13 mouse cellular contexts compared by ENCODE assay signal in genomic region chr14:54333452-54334189, GRCm38 (mm10). TPM values are rescaled to one million over a fixed set of nuclear protein-coding genes. Genes with fewer than 3 reads are reported as not detected.
A peak's percentile ranks its signal among the peaks of the same experiment; 100 is the strongest.
DNase-seq lines count a peak whose midpoint lies in the region; ATAC-seq and TF ChIP-seq lines count a peak whose summit lies in the region.
"Had no signal": no experiment of that assay in that cellular context is flagged by ENCODE, and none has a peak within 500 bp of the region (broad histone marks: within the 10 kb centered on the region; RNA-seq: fewer than 3 reads in every experiment).

No protein-coding gene starts in this region.

- H3K27ac ChIP-seq in heart, embryonic 10.5 days = no peak overlapping the region
- H3K27ac ChIP-seq in MEL (ENCODE audit: control insufficient read depth, low read depth, low read length) = 0 out of 2 replicates have a peak overlapping the region, but pooled peaks have one; percentile 3
- H3K27ac ChIP-seq in forebrain, embryonic 13.5 days = peak overlapping the region; percentile 78; the same call in 1 of the 2 replicates
- peak overlapping the region; percentile 31; the same call in 1 of the 2 replicates for H3K27ac ChIP-seq in kidney, embryonic 16.5 days (ENCODE audit: low read length)

- peaks cover 6% of the 10 kb centered on the region; the same call in 1 of the 2 replicates for H3K4me1 ChIP-seq in heart, embryonic 10.5 days
- peaks cover 14 to 19% of the 10 kb centered on the region in 2 experiments for H3K4me1 ChIP-seq in MEL (ENCODE audit: control insufficient read depth in 1 of 2, insufficient read depth in 2 of 2, low read length in 2 of 2)
- peaks cover 22% of the 10 kb centered on the region for H3K4me1 ChIP-seq in forebrain, embryonic 13.5 days
- H3K4me1 ChIP-seq in kidney, embryonic 16.5 days (ENCODE audit: insufficient read depth, low read length) = 0 out of 2 replicates have a peak, but pooled peaks cover 3% of the 10 kb centered on the region

- no peak for TF ChIP-seq RAD21 in MEL (IDR thresholded peaks at IDR 0.05; ENCODE audit: low read depth, low read length)

- H3K79me2 ChIP-seq in MEL (ENCODE audit: control insufficient read depth, insufficient read depth, low read length, poor library complexity) = no peaks in the 10 kb centered on the region

- no peak overlapping the region for H3K4me2 ChIP-seq in forebrain, embryonic 13.5 days
- no peak overlapping the region for H3K4me2 ChIP-seq in kidney, embryonic 16.5 days (replicated peaks; ENCODE audit: low read depth, low read length)

- H3K27me3 ChIP-seq in heart, embryonic 10.5 days (ENCODE audit: insufficient read depth, poor library complexity, severe bottlenecking) = no peaks in the 10 kb centered on the region
- peaks cover 2% of the 10 kb centered on the region in 2 experiments; a peak in 1 of 4 replicates for H3K27me3 ChIP-seq in MEL (ENCODE audit: control insufficient read depth in 1 of 2, insufficient read depth in 2 of 2, low read length in 2 of 2)
- no peaks in the 10 kb centered on the region for H3K27me3 ChIP-seq in forebrain, embryonic 13.5 days
- no peaks in the 10 kb centered on the region for H3K27me3 ChIP-seq in kidney, embryonic 16.5 days (ENCODE audit: insufficient read depth, low read length)

- no peaks in the 10 kb centered on the region for H3K36me3 ChIP-seq in heart, embryonic 10.5 days
- H3K36me3 ChIP-seq in MEL (ENCODE audit: control insufficient read depth in 1 of 2, insufficient read depth in 2 of 2, low read length in 2 of 2) = peaks cover 0 to 15% of the 10 kb centered on the region in 2 experiments; a peak in 2 of 4 replicates
- no peaks in the 10 kb centered on the region for H3K36me3 ChIP-seq in forebrain, embryonic 13.5 days (ENCODE audit: poor library complexity, severe bottlenecking)
- no peaks in the 10 kb centered on the region for H3K36me3 ChIP-seq in kidney, embryonic 16.5 days (ENCODE audit: insufficient read depth, low read length)

- TF ChIP-seq CTCF in MEL (IDR thresholded peaks at IDR 0.05 in 2 of 3, conservative IDR thresholded peaks at IDR 0.05 in 1 of 3; ENCODE audit: control insufficient read depth in 1 of 3, insufficient read depth in 1 of 3, low read depth in 2 of 3, low read length in 3 of 3, poor library complexity in 1 of 3, severe bottlenecking in 1 of 3) = no peak

- H3K9ac ChIP-seq in MEL (ENCODE audit: control insufficient read depth, low read depth, low read length, poor library complexity, severe bottlenecking) = no peak overlapping the region
- no peak overlapping the region for H3K9ac ChIP-seq in forebrain, embryonic 13.5 days
- H3K9ac ChIP-seq in kidney, embryonic 16.5 days (replicated peaks; ENCODE audit: low read length) = no peak overlapping the region

- no peaks in the 10 kb centered on the region for H3K9me3 ChIP-seq in heart, embryonic 10.5 days
- no peaks in the 10 kb centered on the region for H3K9me3 ChIP-seq in MEL (replicated peaks; ENCODE audit: insufficient read depth, low read length)
- no peaks in the 10 kb centered on the region for H3K9me3 ChIP-seq in forebrain, embryonic 13.5 days (replicated peaks)
- no peaks in the 10 kb centered on the region for H3K9me3 ChIP-seq in kidney, embryonic 16.5 days (ENCODE audit: low read length)

- no peak for ATAC-seq in forebrain, embryonic 13.5 days
- ATAC-seq in kidney, embryonic 16.5 days (ENCODE audit: low FRiP score, low TSS enrichment) = no peak

- 57% methylated on average over 8 of the region's 8 CpGs for WGBS in heart, embryonic 10.5 days
- WGBS in forebrain, embryonic 13.5 days = 66% methylated on average over 8 of the region's 8 CpGs
- WGBS in kidney, embryonic 16.5 days = 48% methylated on average over 8 of the region's 8 CpGs

- DNase-seq in heart, adult 11 months = peak; percentile 85
- no peak for DNase-seq in heart, embryonic 10.5 days (ENCODE audit: low spot score)
- DNase-seq in MEL (ENCODE audit: low read depth, low spot score) = peak; percentile 78
- DNase-seq in urinary bladder, adult 2 months (ENCODE audit: low spot score) = no peak
- no peak for DNase-seq in cerebellum, postnatal 25 days
- DNase-seq in gastrocnemius, postnatal 25 days = no peak
- DNase-seq: embryo, embryonic 11 days; right cerebral cortex, postnatal 14 days had no signal

- no peak for TF ChIP-seq POLR2A in MEL (IDR thresholded peaks at IDR 0.05; ENCODE audit: control insufficient read depth in 1 of 2, insufficient read depth in 1 of 2, low read depth in 1 of 2, low read length in 2 of 2, poor library complexity in 1 of 2)

- H3K4me3 ChIP-seq in heart, embryonic 10.5 days = no peak overlapping the region
- peak overlapping the region in 1 of 2 experiments; percentile 21; a peak in 1 of 4 replicates for H3K4me3 ChIP-seq in MEL (ENCODE audit: control insufficient read depth in 1 of 2, insufficient read depth in 1 of 2, low read depth in 2 of 2, low read length in 2 of 2)
- H3K4me3 ChIP-seq in forebrain, embryonic 13.5 days = no peak overlapping the region
- H3K4me3 ChIP-seq in kidney, embryonic 16.5 days (ENCODE audit: low read length) = no peak overlapping the region

- peak; percentile 64 for TF ChIP-seq EP300 in MEL (IDR thresholded peaks at IDR 0.05; ENCODE audit: low read depth in 1 of 2, low read length in 2 of 2)

TF ChIP-seq in MEL, 35 proteins besides CTCF, POLR2A, EP300 and RAD21:
- TF ChIP-seq USF2 (IDR thresholded peaks at IDR 0.05; ENCODE audit: borderline replicate concordance in 1 of 2, insufficient read depth in 1 of 2, low read depth in 1 of 2, low read length in 2 of 2) (no peak), ZNF384 (IDR thresholded peaks at IDR 0.05; ENCODE audit: low read depth, low read length) (no peak), GATA1 (IDR thresholded peaks at IDR 0.05; ENCODE audit: low read depth, low read length) (peak; percentile 60), SMC3 (IDR thresholded peaks at IDR 0.05; ENCODE audit: low read depth, low read length) (peak; percentile 2; the same call in 1 of the 2 replicates), JUND (IDR thresholded peaks at IDR 0.05; ENCODE audit: low read depth, low read length) (peak; percentile 98), ZC3H11A (IDR thresholded peaks at IDR 0.05; ENCODE audit: low read depth, low read length) (no peak), E2F4 (IDR thresholded peaks at IDR 0.05; ENCODE audit: borderline replicate concordance, low read depth, low read length) (no peak), GABPA (IDR thresholded peaks at IDR 0.05; ENCODE audit: low read depth, low read length) (no peak), MAFK (IDR thresholded peaks at IDR 0.05; ENCODE audit: borderline replicate concordance, low read depth, low read length) (no peak), ETS1 (IDR thresholded peaks at IDR 0.05; ENCODE audit: low read depth, low read length) (peak; percentile 49; the same call in 1 of the 2 replicates), POLR2AphosphoS5 (IDR thresholded peaks at IDR 0.05; ENCODE audit: borderline replicate concordance, low read depth, low read length) (no peak), KAT2A (conservative IDR thresholded peaks at IDR 0.05; ENCODE audit: low read depth, low read length) (no peak), ZKSCAN1 (IDR thresholded peaks at IDR 0.05; ENCODE audit: low read depth, low read length) (no peak), USF1 (IDR thresholded peaks at IDR 0.05; ENCODE audit: low read depth, low read length) (no peak), HCFC1 (IDR thresholded peaks at IDR 0.05; ENCODE audit: low read depth, low read length) (no peak), MAX (IDR thresholded peaks at IDR 0.05; ENCODE audit: low read length) (no peak), TCF12 (IDR thresholded peaks at IDR 0.05; ENCODE audit: low read depth, low read length) (peak; percentile 72), MXI1 (IDR thresholded peaks at IDR 0.05; ENCODE audit: low read depth, low read length) (no peak; the same call in 1 of the 2 replicates), TAL1 (IDR thresholded peaks at IDR 0.05; ENCODE audit: low read length) (peak; percentile 63), MYC (IDR thresholded peaks at IDR 0.05; ENCODE audit: low read depth, low read length) (no peak), ELF1 (IDR thresholded peaks at IDR 0.05; ENCODE audit: low read depth, low read length) (no peak), MAZ (IDR thresholded peaks at IDR 0.05; ENCODE audit: low read depth, low read length) (0 out of 2 replicates have a peak, but pooled peaks have one; percentile 37), RCOR1 (IDR thresholded peaks at IDR 0.05; ENCODE audit: low read depth, low read length) (peak; percentile 64; the same call in 1 of the 2 replicates), SIN3A (IDR thresholded peaks at IDR 0.05; ENCODE audit: low read length) (peak; percentile 34; the same call in 1 of the 2 replicates), MYB (IDR thresholded peaks at IDR 0.05; ENCODE audit: low read depth, low read length) (no peak)
TF ChIP-seq in MEL: peak in this region for 9.

RNA-seq across cellular contexts. Expression of gene Oxa1l, which starts 27.0 kb away (rescaled TPM):
- polyA plus RNA-seq in heart, embryonic 10.5 days (2016; fragmentation: Nextera tagmentation; extraction: Ambion mirVana) = 52.1 and 62.5 TPM in 2 replicates
- total RNA-seq in MEL (2012; rRNA removed) = 43.3 TPM in 2 replicates
- 100 to 1,000 TPM in 1 of 2 experiments, not detected in 1; 143 TPM for polyA plus RNA-seq in MEL (2012; ENCODE audit: insufficient read depth in 1 of 2, insufficient read length in 2 of 2, low read depth in 1 of 2, low replicate concordance in 2 of 2, missing spikeins in 1 of 2)
- 43.8 and 50.6 TPM in 2 replicates for polyA plus RNA-seq in forebrain, embryonic 13.5 days (2015; fragmentation: Nextera tagmentation; extraction: Ambion mirVana)
- 60.2 and 63.7 TPM in 2 replicates for polyA plus RNA-seq in kidney, embryonic 16.5 days (2015; fragmentation: Nextera tagmentation; extraction: Ambion mirVana)
- 61.4 and 65.5 TPM in 2 replicates for polyA plus RNA-seq in urinary bladder, adult 2 months (2012; rRNA removed)
- total RNA-seq in gastrocnemius, postnatal 25 days (2021) = 10 to 100 TPM; 54.0 to 56.3 TPM

RNA-seq across cellular contexts. Expression of gene Olfr49, which starts 48.9 kb away (rescaled TPM):
- 0.08 TPM in 1 of 2 replicates, not detected in the other for polyA plus RNA-seq in heart, embryonic 10.5 days (2016; fragmentation: Nextera tagmentation; extraction: Ambion mirVana)
- not detected in 2 replicates for total RNA-seq in MEL (2012; rRNA removed)
- not detected for polyA plus RNA-seq in MEL (2012; ENCODE audit: insufficient read depth in 1 of 2, insufficient read length in 2 of 2, low read depth in 1 of 2, low replicate concordance in 2 of 2, missing spikeins in 1 of 2)
- not detected in 2 replicates for polyA plus RNA-seq in forebrain, embryonic 13.5 days (2015; fragmentation: Nextera tagmentation; extraction: Ambion mirVana)
- not detected in 2 replicates for polyA plus RNA-seq in kidney, embryonic 16.5 days (2015; fragmentation: Nextera tagmentation; extraction: Ambion mirVana)
- polyA plus RNA-seq in urinary bladder, adult 2 months (2012; rRNA removed) = not detected in 2 replicates
- not detected for total RNA-seq in gastrocnemius, postnatal 25 days (2021)
- total RNA-seq: left cerebral cortex, postnatal 14 days had no signal
- polyA plus RNA-seq: C2C12; gonadal fat pad, adult 2 months had no signal

Comparison
In these comparisons a context has a peak if more than half of its experiments do, and no peak if none do; other contexts are left out.
1. DNase-seq: peak in heart, adult 11 months (single experiment) and MEL (single experiment); none in heart, embryonic 10.5 days (single experiment), urinary bladder, adult 2 months (single experiment), cerebellum, postnatal 25 days (0 of 2) and gastrocnemius, postnatal 25 days (single experiment).